Comparison of ENCODE assay signal across 8 mouse cellular contexts in the genomic region with DNA sequence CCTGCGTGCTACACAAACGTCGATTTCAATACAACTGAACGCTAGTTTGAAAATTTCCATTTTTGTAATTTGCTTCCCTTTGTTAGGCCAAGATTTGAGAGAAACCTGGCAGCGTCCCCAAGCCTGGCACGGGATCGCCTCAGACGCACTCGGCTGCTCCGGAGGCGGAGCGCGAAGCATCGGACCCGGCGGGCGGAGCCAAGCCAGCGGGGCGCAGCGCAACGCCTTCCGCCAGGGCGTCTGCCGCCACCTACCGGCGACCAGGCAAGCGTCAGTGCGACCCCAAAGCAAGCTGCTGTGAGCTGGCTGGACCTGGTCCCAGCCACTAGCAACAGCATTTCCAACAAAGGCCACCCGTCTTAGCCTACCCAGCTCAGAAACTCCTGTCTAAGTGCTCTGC.
DNase-seq lines count a peak whose midpoint lies in the region; ATAC-seq lines count a peak whose summit lies in the region.

No protein-coding gene starts in this region.

- H3K27ac ChIP-seq in hindbrain, embryonic 12.5 days = peak overlapping the region; percentile 83

- H3K4me2 ChIP-seq in hindbrain, embryonic 12.5 days (replicated peaks) = peak overlapping the region; percentile 63

- peak overlapping the region; percentile 33 for H3K4me3 ChIP-seq in hindbrain, embryonic 12.5 days

- H3K36me3 ChIP-seq in hindbrain, embryonic 12.5 days = no peaks in the 10 kb centered on the region

- DNase-seq in NIH3T3 (ENCODE audit: low read depth) = peak; percentile 99
- peak; percentile 99 to 100 for DNase-seq in cerebellum, postnatal 10 days
- peak; percentile 86 to 92 for DNase-seq in frontal cortex, postnatal 10 days (ENCODE audit: low spot score in 2 of 2)
- peak; percentile 96 for DNase-seq in layer of hippocampus, postnatal 14 days (ENCODE audit: low spot score in 2 of 2)
- peak; percentile 97 for DNase-seq in lung, postnatal 10 days
- DNase-seq in ovary, postnatal 14 days (ENCODE audit: low spot score) = peak; percentile 96
- DNase-seq in thymus, postnatal 10 days (ENCODE audit: low spot score in 2 of 2) = peak; percentile 77 to 94

- H3K9ac ChIP-seq in hindbrain, embryonic 12.5 days = peak overlapping the region; percentile 55

- no peaks in the 10 kb centered on the region; the same call in 1 of the 2 replicates for H3K9me3 ChIP-seq in hindbrain, embryonic 12.5 days (replicated peaks)

- under 1% methylated on average over 29 of the region's 29 CpGs for WGBS in hindbrain, embryonic 12.5 days

- peaks cover 14% of the 10 kb centered on the region for H3K4me1 ChIP-seq in hindbrain, embryonic 12.5 days

- H3K27me3 ChIP-seq in hindbrain, embryonic 12.5 days = no peaks in the 10 kb centered on the region; the same call in 1 of the 2 replicates

- peak; percentile 93 for ATAC-seq in hindbrain, embryonic 12.5 days (ENCODE audit: low FRiP score)

Comparison
In these comparisons a context has a peak if more than half of its experiments do, and no peak if none do; other contexts are left out.
1. Peak in every context shown above with its lines: DNase-seq, ATAC-seq, H3K4me3 ChIP-seq and H3K27ac ChIP-seq.